Mouse (Mus musculus): Measurements from ENCODE around the gene Nthl1. TPM values are rescaled to one million over a fixed set of nuclear protein-coding genes. Genes with fewer than 3 reads are reported as not detected.
A peak's percentile ranks its signal among the peaks of the same experiment; 100 is the strongest.

The Nthl1 gene
- total RNA-seq (2021) = 1 to 10 TPM; 3.3 to 6.5 TPM

- intact Hi-C loops (cut with DNase I) = loop anchor here (5.0 kb wide), 1 partner anchor 35 kb away; the partner anchor contains the start of gene Zfp598
These were observed at the start of gene Nthl1, which contains the start of gene Tsc2 for GRCm38 (mm10) chr17:24632167-24632812. Gene Nthl1 (plus strand): TSS chr17:24632680. Gene Tsc2 (minus strand): TSS chr17:24632630.

GRCm38 (mm10) chr17:24583599-24584460 lies 48.6 kb upstream of the Nthl1 start:
- intact Hi-C loops (cut with DNase I) = no loop called here
- no peak for DNase-seq (ENCODE audit: low spot score in 2 of 2)

More at GRCm38 (mm10) chr17:24632167-24632812, at the start of gene Nthl1, which contains the start of gene Tsc2:
- peak; percentile 84 to 86 for DNase-seq (ENCODE audit: low spot score in 2 of 2)

- no peak for DNase-seq (ENCODE audit: low spot score in 2 of 2)
- intact Hi-C loops (cut with DNase I) = no loop called here
These were observed 48.0 kb upstream of the Nthl1 start for GRCm38 (mm10) chr17:24584520-24584919.

- intact Hi-C loops (cut with DNase I) = no loop called here
- no peak for DNase-seq (ENCODE audit: low spot score in 2 of 2)
These were observed 45.9 kb upstream of the Nthl1 start for GRCm38 (mm10) chr17:24586532-24586931.

GRCm38 (mm10) chr17:24590943-24591342 lies 41.5 kb upstream of the Nthl1 start:
- no peak for DNase-seq (ENCODE audit: low spot score in 2 of 2)
- intact Hi-C loops (cut with DNase I) = no loop called here

DNA sequence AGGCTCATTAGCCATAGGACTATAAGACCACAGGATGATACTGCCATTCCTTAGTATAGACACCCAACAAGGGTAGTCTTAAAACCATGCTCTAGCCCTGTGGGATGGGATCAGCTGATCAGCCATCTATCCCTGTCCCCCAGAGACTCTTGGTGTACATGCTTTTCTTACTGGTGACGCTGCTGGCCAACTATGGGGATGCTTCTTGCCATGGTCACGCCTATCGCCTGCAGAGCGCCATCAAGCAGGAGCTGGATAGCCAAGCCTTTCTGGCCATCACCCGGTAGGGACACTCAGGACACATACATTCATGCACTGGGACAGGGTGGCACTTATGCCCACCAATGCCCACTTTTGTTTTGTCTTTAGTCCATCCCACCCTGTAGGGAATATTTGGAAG lies 40.8 kb upstream of the Nthl1 start:
- DNase-seq (ENCODE audit: low spot score in 2 of 2) = no peak
- intact Hi-C loops (cut with DNase I) = no loop called here

DNA sequence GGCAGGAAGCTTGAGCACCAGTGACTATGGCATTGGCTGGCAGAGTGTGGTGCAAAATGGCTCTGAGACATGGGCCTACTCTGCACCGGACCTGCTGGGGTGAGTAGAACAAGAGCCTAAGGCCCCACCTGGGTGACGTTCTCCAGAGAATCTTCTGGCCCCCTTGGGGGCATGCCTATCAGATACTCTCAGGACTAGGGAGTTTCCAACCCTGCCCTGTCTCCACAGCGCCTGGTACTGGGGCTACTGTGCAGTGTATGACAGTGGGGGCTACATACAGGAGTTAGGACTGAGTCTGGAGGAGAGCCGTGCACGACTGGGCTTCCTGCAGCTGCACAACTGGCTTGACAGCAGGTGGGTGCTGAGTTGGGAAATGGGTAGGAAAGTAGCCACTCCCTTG lies 39.2 kb upstream of the Nthl1 start:
- intact Hi-C loops (cut with DNase I) = no loop called here
- no peak for DNase-seq (ENCODE audit: low spot score in 2 of 2)

DNA sequence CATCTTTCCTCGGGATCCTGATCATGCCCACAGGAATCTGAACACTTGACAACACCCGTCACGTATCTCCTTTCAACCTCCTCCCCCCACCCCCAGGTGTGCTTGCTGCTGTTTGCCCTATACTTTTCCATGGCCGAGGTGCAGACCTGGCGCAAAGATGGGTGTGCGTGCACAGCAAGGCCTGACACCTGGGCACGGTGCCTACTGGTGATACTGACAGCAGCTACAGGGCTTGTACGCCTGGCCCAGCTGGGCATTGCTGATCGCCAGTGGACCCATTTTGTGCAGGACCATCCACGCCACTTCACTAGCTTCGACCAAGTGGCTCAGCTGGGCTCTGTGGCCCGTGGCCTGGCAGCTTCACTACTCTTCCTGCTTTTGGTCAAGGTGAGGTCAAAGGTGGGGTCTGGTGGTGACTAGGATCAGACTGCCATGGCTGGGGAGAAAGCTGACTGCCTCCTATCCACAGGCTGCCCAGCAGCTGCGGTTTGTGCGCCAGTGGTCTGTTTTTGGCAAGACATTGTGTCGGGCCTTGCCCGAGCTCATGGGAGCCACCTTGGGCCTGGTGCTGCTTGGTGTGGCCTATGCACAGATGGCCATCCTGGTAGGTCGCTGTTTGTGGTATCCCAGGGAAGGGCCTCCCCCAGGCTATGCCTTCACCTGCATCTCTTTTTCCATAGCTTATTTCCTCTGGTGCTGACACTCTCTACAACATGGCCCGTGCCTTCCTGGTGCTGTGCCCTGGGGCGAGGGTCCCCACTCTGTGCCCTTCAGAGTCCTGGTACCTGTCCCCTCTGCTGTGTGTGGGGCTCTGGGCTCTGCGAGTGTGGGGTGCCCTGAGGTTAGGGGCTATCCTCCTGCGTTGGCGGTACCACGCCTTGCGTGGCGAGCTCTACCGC lies 38.2 kb upstream of the Nthl1 start:
- no peak for DNase-seq (ENCODE audit: low spot score in 2 of 2)
- intact Hi-C loops (cut with DNase I) = no loop called here

DNA sequence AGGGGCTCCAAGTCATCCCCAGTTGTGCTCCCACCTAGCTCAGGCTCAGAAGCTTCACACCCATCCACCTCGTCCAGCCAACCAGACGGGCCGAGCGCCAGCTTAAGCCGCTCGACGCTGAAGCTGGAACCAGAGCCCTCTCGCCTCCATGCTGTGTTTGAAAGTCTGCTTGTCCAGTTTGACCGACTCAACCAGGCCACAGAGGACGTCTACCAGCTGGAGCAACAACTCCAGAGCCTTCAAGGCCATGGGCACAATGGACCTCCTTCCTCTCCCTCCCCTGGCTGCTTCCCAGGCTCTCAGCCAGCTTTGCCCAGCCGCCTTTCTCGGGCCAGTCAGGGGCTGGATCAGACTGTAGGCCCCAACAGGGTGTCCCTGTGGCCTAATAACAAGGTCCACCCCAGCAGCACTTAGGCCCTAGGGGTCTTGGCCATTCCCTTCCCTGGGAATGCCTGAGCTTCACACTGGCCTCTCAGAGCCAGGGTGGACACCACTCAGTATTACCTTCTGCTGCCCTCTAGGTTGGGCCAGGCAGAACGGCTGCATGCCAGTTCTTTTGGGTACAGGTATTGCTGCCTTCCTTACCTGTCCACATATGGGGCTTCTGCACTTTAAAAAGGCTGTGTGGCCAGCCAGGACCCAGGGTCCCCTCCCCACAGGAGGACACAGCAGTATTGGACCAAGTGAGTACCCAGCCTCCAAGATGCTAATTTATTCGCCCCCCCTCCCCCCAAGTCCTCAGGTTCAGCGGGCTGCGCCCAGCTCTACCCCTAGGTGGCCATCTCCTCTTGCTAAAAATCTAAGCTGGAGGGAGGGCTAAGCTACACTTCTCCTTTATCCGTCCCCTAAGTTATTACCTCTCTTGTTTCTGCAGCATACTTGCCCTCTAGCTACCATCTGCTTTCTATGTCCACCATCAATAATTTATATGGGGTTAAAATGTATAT lies 37.1 kb upstream of the Nthl1 start:
- peak in 1 of 2 experiments; percentile 42 for DNase-seq (ENCODE audit: low spot score in 2 of 2)
- intact Hi-C loops (cut with DNase I) = no loop called here

DNA sequence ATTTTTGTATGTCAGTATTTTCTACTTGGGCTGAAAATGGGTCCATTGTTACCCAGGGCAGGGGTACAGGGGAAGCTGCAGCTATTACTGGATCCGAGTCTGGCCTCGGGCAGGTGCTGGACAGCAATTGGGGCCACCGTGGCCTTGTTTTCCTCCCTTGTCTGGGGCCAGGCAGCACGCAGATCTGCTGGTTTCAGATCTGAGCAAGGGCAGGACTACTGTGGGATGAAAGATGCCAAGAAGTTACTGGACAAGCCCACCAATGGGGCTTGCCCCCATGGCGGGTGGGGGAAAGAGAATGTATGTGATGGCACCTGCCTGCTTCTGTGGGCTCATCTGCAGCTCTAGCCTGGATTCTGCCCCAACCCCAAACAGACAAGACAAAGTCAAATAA lies 36.4 kb upstream of the Nthl1 start:
- DNase-seq (ENCODE audit: low spot score in 2 of 2) = no peak
- intact Hi-C loops (cut with DNase I) = no loop called here

DNA sequence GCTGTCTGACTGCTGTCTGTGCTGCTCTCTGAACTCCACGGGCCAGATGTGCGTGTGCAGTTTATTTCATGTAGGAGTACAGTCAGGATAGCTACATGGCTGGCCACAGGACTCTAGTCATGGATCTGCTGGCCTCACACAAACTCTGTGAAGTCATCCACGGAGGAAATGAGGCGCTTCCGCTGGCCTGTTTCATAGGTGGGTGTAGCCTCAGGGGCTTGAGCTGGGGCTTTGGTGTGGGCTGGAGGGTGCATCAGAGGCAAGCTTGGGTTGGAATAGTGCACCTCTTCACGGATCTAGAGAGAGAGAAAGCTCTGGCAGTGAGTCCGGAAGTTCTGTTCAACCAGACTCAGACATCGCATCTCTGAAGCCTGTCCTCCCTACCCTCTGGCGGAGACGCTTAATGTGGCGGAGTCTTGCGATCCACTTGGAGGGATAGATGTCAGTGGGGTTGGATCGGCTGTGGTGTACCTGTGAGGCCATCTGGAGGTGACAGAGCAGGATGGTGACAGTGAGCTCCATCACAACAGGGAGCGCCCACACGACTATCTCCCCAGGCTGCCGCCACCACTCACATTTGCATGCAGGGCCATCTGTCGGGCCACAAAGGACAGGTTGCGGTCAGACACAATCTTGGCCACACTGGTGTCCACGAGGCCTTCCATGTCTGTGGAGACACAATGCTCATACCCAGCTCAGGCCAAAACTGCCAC lies 35.9 kb upstream of the Nthl1 start:
- intact Hi-C loops (cut with DNase I) = no loop called here
- DNase-seq (ENCODE audit: low spot score in 2 of 2) = no peak

GRCm38 (mm10) chr17:24597989-24598388 lies 34.5 kb upstream of the Nthl1 start:
- no peak for DNase-seq (ENCODE audit: low spot score in 2 of 2)
- intact Hi-C loops (cut with DNase I) = no loop called here

DNA sequence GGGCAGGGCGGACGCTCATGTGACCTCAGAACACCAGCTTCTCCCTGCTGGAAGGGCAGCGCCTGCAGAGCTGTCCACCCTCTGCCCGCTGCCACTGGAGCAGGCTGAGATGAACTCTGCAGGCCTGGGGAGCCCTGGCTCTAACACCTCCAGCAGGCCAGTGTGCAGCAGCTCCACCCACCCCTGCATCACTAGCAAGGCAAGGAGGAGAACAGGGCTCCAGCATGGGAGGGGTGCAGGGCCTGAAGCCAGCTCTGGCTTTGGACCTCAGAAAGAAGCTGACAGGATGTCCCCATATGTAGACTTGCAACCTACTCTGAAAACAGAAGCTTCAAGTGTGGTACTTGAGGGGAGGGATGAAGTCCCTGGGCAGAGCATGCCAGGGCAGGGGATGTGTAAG lies 32.0 kb upstream of the Nthl1 start:
- DNase-seq (ENCODE audit: low spot score in 2 of 2) = no peak
- intact Hi-C loops (cut with DNase I) = no loop called here

- intact Hi-C loops (cut with DNase I) = no loop called here
- no peak for DNase-seq (ENCODE audit: low spot score in 2 of 2)
These were observed 28.5 kb upstream of the Nthl1 start for GRCm38 (mm10) chr17:24603961-24604360.

GRCm38 (mm10) chr17:24604557-24604956 lies 27.9 kb upstream of the Nthl1 start:
- DNase-seq (ENCODE audit: low spot score in 2 of 2) = no peak
- intact Hi-C loops (cut with DNase I) = no loop called here

GRCm38 (mm10) chr17:24608370-24608769 lies 24.1 kb upstream of the Nthl1 start:
- intact Hi-C loops (cut with DNase I) = no loop called here
- DNase-seq (ENCODE audit: low spot score in 2 of 2) = no peak

DNA sequence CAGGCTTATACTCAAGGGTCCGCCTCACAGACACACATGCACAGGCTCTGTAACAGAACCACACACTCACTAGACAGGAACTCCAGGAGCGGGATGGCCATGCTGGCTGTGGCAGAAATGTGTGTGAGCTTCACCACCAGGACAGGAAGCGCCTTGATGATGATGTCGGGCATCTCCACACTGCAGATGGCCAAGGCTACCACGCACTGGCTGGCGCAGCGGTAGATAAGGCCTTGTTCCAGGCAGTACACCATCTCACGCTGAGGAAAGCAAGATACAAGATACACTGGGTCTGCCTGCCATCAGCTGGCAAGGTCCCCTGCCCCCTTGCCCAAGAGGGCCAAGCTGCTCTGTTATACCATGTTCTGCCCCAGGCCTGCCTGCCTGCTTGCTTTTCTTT lies 23.6 kb upstream of the Nthl1 start:
- DNase-seq (ENCODE audit: low spot score in 2 of 2) = no peak
- intact Hi-C loops (cut with DNase I) = no loop called here

DNA sequence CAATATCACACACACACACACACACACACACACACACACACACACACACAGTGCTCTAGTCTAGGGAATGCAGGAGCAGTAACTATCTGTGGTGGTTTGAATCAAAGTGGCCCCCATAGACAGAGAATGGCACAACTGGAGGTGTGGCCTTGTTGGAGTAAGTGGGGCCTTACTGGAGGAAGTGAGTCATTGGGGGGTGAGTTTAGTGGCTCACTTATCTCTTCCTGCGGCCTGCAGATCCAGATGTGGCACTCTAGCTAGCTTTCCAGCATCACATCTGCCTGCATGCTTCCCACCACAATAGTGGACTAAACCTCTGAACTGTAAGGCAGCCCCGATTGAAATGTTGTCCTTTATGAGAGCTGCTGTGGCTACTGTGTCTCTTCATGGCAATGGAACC lies 21.8 kb upstream of the Nthl1 start:
- intact Hi-C loops (cut with DNase I) = no loop called here
- DNase-seq (ENCODE audit: low spot score in 2 of 2) = no peak
